Mouse (Mus musculus) liver, embryonic 11.5 days (tissue): ENCODE results near the gene Mtrr. TPM values are rescaled to one million over a fixed set of nuclear protein-coding genes. Genes with fewer than 3 reads are reported as not detected.

Experiments used
- ATAC-seq: fragments of 200-750 bp; cut with Nextera tagmentation; replicated peaks from 2 replicates; pipeline ENCODE4 v1.8.0; 2017; ENCODE audit warnings: moderate number of reproducible peaks, mild to moderate bottlenecking, moderate TSS enrichment, moderate library complexity; ENCODE audit not compliant: low FRiP score
- DNase-seq: peaks from one replicate; pipeline ENCODE4 v3.0.0-alpha.2; 2017; ENCODE audit warnings: low spot score
- H3K27ac ChIP-seq: fragments of 300-500 bp; sonication (generic); 2 replicates; pipeline ENCODE4 v1.5.1; 2014; ENCODE audit warnings: mild to moderate bottlenecking, low read depth, low read length, control low read depth
- H3K27me3 ChIP-seq: fragments of 300-500 bp; sonication (generic); replicated peaks from 2 replicates; pipeline ENCODE4 v1.6.1; 2014; ENCODE audit warnings: low read length, mixed read lengths; ENCODE audit not compliant: control insufficient read depth, insufficient read depth
- H3K36me3 ChIP-seq: fragments of 300-500 bp; sonication (generic); 2 replicates; pipeline ENCODE4 v1.6.1; 2014; ENCODE audit warnings: mild to moderate bottlenecking, low read length, moderate library complexity, mixed read lengths; ENCODE audit not compliant: control insufficient read depth, insufficient read depth
- H3K4me1 ChIP-seq: fragments of 300-500 bp; sonication (generic); replicated peaks from 2 replicates; pipeline ENCODE4 v1.6.1; 2014; ENCODE audit warnings: low read length, mixed read lengths; ENCODE audit not compliant: control insufficient read depth, insufficient read depth
- H3K4me2 ChIP-seq: fragments of 300-500 bp; sonication (generic); 2 replicates; pipeline ENCODE4 v1.6.1; 2014; ENCODE audit warnings: mild to moderate bottlenecking, control low read depth, moderate library complexity
- H3K4me3 ChIP-seq: fragments of 300-500 bp; sonication (generic); 2 replicates; pipeline ENCODE4 v1.5.1; 2014; ENCODE audit warnings: low read depth, low read length, control low read depth
- H3K9ac ChIP-seq: fragments of 300-500 bp; sonication (generic); 2 replicates; pipeline ENCODE4 v1.6.1; 2014; ENCODE audit warnings: low read depth, low read length, control low read depth
- H3K9me3 ChIP-seq: fragments of 300-500 bp; sonication (generic); 2 replicates; pipeline ENCODE4 v1.6.1; 2016; ENCODE audit warnings: low read length, inconsistent platforms, mixed read lengths; ENCODE audit not compliant: control insufficient read depth
- WGBS: fragments of 180-500 bp; shearing (Covaris S2); extraction: QIAGEN DNeasy Blood & Tissue Kit; methylation state at CpG from one replicate; pipeline ENCODE4 v1.1.7; 2014; 5-methylcytosine and 5-hydroxymethylcytosine counted together
- polyA plus RNA-seq: library from polyadenylated mRNA; unstranded; fragments of >200 nt; fragmentation: Nextera tagmentation; extraction: Ambion mirVana; gene quantifications from 2 replicates; pipeline ENCODE4 v1.2.1, GENCODE M21; 2014

Mtrr gene
- polyA plus RNA-seq = 32.4 and 37.3 TPM in 2 replicates

GRCm38 (mm10) chr13:68581747-68582516 is at the start of gene Mtrr, which contains the start of gene Fastkd3:
TSS of gene Mtrr (minus strand) at chr13:68582149.
TSS of gene Fastkd3 (plus strand) at chr13:68582234.
- Histone ChIP-seq H3K4me1 (peaks cover 4% of the 10 kb centered on the region; the same call in 1 of the 2 replicates), H3K4me3 (peak within 1 kb of the TSS; percentile 88), H3K27ac (peak within 1 kb of the TSS; percentile 84), H3K27me3 (no peaks in the 10 kb centered on the region), H3K9ac (peak within 1 kb of the TSS; percentile 84), H3K36me3 (peaks cover 31% of the 10 kb centered on the region; the same call in 1 of the 2 replicates), H3K9me3 (no peaks in the 10 kb centered on the region), H3K4me2 (peak within 1 kb of the TSS; percentile 90)
- under 1% methylated on average over 79 of the region's 81 CpGs for WGBS
- DNase-seq = peak; percentile 99
- ATAC-seq = peak; percentile 99

DNA sequence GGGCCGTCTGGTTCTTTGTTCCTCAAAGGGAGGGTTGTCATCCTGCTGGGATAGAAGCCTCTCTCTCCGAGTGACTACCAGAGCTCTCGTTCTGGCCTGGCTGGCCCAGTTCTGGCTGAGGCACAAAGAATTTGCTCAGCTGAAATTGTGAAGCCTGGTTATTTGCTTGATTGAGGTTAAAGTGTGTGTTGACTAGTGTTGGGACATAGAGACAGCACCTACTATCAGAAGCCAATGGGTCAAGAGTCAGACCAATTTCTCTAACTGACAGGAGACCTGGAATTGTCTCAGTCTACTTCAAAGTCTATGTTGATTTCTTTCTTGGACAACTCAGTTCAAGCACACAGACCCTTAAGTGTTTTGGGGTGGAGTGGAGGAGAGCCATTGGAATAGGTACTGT is 45.1 kb upstream of the Mtrr start:
- DNase-seq (no peak), ATAC-seq (no peak)
- no peak overlapping the region for H3K4me2 ChIP-seq
- no peaks in the 10 kb centered on the region for H3K36me3 ChIP-seq
- H3K9me3 ChIP-seq = no peaks in the 10 kb centered on the region; the same call in 1 of the 2 replicates
- WGBS = 73% methylated on average over 3 of the region's 3 CpGs
- no peaks in the 10 kb centered on the region for H3K4me1 ChIP-seq
- no peak overlapping the region for H3K4me3 ChIP-seq
- H3K9ac ChIP-seq = no peak overlapping the region
- no peak overlapping the region for H3K27ac ChIP-seq
- H3K27me3 ChIP-seq = no peaks in the 10 kb centered on the region

DNA sequence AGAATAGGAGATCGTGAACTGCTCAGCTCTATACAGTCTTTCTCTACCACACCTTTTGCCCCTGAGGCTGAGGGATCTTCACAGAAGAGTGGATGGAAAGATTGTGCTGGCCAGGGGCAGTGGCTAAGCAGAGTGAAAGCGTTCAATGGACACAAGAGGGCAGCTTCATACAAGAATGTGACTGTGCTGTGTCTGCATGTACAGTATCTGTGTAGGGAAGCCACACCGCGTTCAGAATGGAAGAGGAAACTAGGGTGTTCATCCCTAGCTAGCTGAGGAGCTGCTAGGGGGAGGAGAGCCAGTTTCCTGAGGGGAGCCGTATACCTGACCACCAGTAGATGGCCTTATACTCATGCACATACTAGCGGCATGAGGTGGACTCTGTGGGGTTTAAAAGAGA is 40.8 kb upstream of the Mtrr start:
- H3K9me3 ChIP-seq = no peaks in the 10 kb centered on the region
- no peaks in the 10 kb centered on the region for H3K36me3 ChIP-seq
- no peak overlapping the region for H3K4me2 ChIP-seq
- DNase-seq = no peak
- no peaks in the 10 kb centered on the region for H3K27me3 ChIP-seq
- no peaks in the 10 kb centered on the region for H3K4me1 ChIP-seq
- H3K27ac ChIP-seq = no peak overlapping the region
- 58% methylated on average over 6 of the region's 6 CpGs for WGBS
- no peak overlapping the region for H3K4me3 ChIP-seq
- no peak for ATAC-seq
- no peak overlapping the region for H3K9ac ChIP-seq

DNA sequence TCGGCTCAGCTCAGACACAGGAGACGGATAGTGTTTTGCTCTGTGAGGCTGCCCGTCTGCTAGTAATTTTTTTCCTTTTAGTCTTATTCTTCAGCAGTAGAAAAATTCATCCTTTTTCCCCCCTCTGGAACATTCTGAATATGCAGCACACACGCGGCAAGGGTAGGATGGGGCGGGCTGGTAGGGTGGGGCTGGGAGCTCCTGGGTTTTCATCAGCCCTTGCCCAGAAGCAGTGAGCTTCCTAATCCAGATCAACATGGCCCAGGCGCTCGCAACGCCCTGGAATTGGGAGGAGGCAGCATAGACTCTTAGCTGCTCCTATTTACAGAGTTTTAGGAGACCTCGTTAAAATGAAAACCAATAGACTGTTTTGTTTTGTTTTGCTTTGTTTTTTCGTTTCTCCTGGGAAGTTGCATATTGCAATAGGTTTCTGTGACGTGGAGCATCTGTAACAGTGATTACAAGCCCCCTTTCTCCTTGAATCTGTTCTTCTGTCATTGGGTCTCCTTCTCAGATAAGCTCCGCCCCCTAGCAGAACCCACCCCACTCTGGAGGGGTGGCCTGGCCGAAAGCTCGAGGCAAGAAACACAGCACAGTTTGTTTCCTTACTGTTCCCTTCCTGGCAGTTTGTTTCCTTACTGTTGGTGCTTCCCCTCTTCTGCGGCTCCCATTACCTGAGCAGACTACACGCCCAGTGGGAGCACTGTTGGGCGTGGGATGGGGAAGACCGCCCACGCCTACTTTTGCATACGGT is 25.9 kb upstream of the Mtrr start:
- Histone ChIP-seq H3K4me2 (peak overlapping the region; percentile 47), H3K4me1 (no peaks in the 10 kb centered on the region), H3K27ac (no peak overlapping the region), H3K36me3 (no peaks in the 10 kb centered on the region), H3K27me3 (no peaks in the 10 kb centered on the region), H3K9ac (no peak overlapping the region), H3K4me3 (no peak overlapping the region), H3K9me3 (no peaks in the 10 kb centered on the region)
- no peak for DNase-seq
- WGBS = 42% methylated on average over 21 of the region's 21 CpGs
- ATAC-seq = no peak

DNA sequence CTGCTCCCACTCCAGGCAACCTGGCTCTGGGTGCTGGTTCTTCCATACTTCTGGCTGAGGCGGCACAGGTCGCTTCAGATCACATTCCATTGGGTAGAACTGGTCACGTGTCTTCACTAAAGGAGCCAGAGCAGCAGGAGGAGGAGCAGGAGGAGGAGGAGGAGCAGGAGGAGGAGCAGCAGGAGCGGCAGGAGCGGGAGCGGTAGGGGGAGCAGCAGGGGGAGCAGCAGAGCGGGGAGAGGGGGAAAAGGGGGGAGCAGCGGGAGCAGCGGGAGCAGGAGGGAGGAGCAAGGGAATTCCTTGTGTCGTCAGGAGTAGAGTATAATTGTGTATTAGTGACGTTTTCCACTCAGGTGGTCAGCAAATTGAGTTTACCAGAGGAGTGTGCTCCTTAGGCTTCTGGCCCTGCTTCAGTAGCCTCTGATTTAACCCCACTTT is 23.8 kb upstream of the Mtrr start:
- Histone ChIP-seq H3K4me3 (peak overlapping the region; percentile 23; the same call in 1 of the 2 replicates), H3K27ac (no peak overlapping the region), H3K36me3 (no peaks in the 10 kb centered on the region), H3K4me1 (no peaks in the 10 kb centered on the region), H3K9me3 (no peaks in the 10 kb centered on the region), H3K27me3 (no peaks in the 10 kb centered on the region), H3K4me2 (peak overlapping the region; percentile 44), H3K9ac (no peak overlapping the region)
- peak; percentile 86 for ATAC-seq
- DNase-seq = peak; percentile 38
- WGBS = 4% methylated on average over 11 of the region's 11 CpGs

DNA sequence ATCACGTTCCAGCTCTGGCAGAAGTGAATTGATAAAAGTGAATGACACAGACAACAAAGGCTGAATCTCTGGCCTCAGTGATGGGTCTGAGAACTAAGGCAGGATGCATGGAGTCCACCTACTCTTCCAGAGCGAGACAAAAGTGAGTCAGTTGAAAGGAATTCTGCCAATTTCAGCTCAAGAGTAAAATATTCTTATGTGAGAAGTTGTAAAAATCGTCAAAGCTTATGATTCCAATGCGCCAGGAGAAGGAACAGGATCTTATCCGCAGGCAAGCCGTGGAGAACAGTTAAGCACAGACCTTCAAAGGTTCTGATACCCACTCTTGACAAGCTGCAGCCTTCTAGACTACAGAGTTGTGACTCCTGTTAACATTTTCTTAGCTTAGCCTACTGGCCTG is 21.1 kb upstream of the Mtrr start:
- DNase-seq = no peak
- no peak for ATAC-seq
- no peaks in the 10 kb centered on the region for H3K27me3 ChIP-seq
- no peak overlapping the region for H3K9ac ChIP-seq
- no peak overlapping the region for H3K4me2 ChIP-seq
- H3K4me3 ChIP-seq = no peak overlapping the region
- no peaks in the 10 kb centered on the region for H3K9me3 ChIP-seq
- no peaks in the 10 kb centered on the region for H3K36me3 ChIP-seq
- H3K27ac ChIP-seq = no peak overlapping the region
- 70% methylated on average over 6 of the region's 6 CpGs for WGBS
- no peaks in the 10 kb centered on the region; the same call in 1 of the 2 replicates for H3K4me1 ChIP-seq

- H3K4me1 ChIP-seq = peaks cover 3% of the 10 kb centered on the region; the same call in 1 of the 2 replicates
- no peaks in the 10 kb centered on the region for H3K36me3 ChIP-seq
- ATAC-seq (no peak), DNase-seq (no peak)
- no peaks in the 10 kb centered on the region for H3K9me3 ChIP-seq
- H3K27ac ChIP-seq = no peak overlapping the region
- WGBS = 28% methylated on average over 6 of the region's 6 CpGs
- no peak overlapping the region for H3K9ac ChIP-seq
- no peak overlapping the region for H3K4me2 ChIP-seq
- no peak overlapping the region for H3K4me3 ChIP-seq
- H3K27me3 ChIP-seq = no peaks in the 10 kb centered on the region
Observed at GRCm38 (mm10) chr13:68601184-68601583, 19.2 kb upstream of the Mtrr start.

DNA sequence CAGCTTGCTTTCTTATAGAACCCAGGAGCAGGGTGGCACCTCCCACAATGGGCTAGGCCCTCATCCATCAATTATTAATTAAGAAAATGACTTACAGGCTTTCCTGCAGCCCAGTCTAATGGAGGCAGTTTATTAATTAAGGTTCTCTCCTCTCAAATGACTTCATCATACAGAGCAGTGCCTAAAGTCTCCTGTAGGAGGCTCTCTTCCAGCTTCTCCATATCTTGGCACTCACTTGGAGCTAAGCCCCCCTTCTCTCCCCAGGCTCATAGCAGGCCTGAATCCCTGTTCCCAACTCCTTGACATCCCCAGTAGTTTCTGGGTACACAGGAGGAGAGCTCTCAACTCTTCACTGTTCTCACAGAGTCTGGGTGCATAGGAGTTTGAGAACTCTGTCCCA is 17.0 kb upstream of the Mtrr start:
- ATAC-seq = no peak
- peaks cover 3% of the 10 kb centered on the region; the same call in 1 of the 2 replicates for H3K4me1 ChIP-seq
- H3K9me3 ChIP-seq = no peaks in the 10 kb centered on the region
- H3K36me3 ChIP-seq = no peaks in the 10 kb centered on the region
- no peaks in the 10 kb centered on the region for H3K27me3 ChIP-seq
- H3K9ac ChIP-seq = no peak overlapping the region
- H3K4me3 ChIP-seq = no peak overlapping the region
- no peak for DNase-seq
- no peak overlapping the region for H3K27ac ChIP-seq
- no peak overlapping the region for H3K4me2 ChIP-seq
